Mouse (Mus musculus) right cerebral cortex, postnatal 10 days (tissue): ENCODE results near the gene Cops3.

ENCODE experiments used
- DNase-seq, 2 experiments: peaks; one replicate each; pipeline ENCODE4 v3.0.0; 2021; ENCODE audit warnings: low spot score in 2 of 2

The Cops3 gene

DNA sequence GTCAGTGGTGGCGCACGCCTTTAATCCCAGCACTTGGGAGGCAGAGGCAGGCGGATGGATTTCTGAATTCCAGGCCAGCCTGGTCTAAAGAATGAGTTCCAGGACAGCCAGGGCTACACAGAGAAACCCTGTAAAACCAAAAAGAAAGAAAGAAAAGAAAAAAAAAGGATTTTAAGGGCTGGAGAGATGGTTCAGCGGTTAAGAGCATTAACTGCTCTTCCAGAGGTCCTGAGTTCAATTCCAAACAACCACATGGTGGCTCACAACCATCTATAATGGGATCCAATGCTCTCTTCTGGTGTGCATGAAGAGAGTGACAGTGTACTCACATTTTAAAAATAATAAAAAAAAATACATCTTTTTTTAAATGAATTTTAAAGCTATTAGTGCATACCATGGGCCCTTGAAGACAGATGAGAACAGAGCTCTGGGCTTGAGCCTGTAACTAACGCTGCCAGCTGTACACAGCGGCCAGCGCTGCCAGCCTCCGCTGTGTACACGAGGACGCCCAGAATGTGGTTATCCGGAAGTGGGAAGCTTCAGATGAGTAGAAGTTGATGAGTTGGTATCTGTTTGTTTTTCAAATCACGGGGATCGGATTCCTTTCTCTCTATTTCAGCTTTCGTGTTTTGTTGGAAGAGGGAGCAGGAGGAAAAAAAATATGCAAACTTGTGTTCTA is 29.0 kb downstream of the Cops3 start:
- no peak for DNase-seq

GRCm38 (mm10) chr11:59809670-59810474 is 29.8 kb downstream of the Cops3 start, which contains the start of gene Flcn:
Gene Flcn (minus strand): TSS chr11:59810016.
- DNase-seq: peak; percentile 88 to 89

DNA sequence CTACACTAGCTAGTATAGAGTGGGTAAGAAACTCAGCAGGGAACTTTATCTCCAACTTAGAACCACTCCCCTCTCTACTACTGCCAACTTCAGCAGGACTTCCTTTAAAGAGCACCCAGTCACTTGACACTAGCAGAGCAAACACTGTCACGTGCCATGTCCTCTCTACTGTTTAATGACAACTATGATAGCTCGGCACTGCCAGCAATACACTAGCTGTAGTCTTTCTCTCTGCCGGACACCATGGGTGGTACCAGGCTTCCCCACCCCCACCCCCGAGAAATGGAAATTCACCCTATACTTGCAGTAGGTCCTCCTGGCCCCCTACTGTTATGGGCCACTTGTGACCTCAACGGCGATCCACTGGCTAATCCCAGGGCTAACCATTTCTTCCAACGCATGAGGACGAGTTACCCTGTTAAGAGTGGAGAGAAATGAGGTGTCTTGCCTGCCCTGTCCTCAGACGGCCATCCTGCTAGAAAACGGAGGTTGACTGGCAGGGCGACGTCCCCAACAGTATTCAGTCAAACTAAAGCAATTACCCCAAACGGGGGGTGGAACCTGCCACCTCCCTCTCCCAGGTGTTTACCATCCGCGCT is 30.5 kb downstream of the Cops3 start:
- DNase-seq: no peak

DNA sequence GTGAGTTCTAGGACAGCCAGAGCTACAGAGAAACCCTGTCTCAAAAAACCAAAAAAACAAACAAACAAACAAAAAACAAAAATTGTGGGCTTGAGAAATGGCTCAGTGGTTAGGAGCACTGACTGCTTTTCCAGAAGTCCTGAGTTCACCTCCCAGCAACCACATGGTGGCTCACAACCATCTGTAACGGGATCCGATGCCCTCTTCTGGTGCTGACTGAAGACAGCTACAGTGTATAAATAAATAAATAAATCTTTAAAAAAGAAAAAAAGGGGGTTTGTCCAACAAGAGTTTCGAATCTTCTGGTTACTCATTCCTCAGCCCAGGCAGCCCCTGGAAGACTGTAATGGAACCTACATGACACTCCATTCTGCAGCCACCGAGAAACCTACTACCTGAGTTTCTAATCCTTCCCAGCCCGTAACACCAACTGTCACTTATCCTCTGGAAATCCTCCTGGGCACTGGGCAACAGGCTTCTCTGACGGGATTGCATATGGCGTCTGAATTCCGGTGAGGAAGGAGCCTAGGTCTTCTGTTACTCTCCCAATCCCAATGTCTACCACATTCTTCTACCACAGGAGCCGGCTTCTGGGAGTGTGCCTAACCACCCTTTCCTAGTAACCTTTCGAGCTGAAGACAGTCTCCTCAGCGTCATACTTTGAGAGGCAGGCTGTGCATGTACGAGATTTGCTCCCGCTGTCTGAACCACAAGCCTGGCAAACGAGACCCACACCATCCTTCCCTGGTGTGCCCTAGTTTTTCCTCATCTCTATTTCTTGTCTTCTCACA is 31.3 kb downstream of the Cops3 start:
- DNase-seq: no peak

DNA sequence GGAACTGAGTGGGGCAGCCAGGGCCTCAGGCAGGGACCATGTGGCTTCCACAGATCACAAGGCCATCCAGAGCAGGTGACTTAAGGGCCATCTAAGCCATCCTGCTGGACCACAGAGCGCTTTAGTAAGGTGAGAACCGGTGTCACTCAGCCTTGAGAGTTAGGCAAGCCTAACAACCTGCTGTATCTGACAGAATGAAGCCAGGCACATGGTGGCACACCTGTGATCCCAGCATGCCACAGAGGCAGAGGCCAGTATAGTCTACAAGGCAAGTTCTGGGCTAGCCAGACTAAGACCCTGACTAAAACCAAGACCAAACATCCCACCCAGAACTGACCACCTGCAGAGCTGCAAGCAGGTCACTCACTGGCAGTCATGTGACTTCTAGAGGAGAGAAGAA is 34.0 kb downstream of the Cops3 start:
- no peak for DNase-seq

DNA sequence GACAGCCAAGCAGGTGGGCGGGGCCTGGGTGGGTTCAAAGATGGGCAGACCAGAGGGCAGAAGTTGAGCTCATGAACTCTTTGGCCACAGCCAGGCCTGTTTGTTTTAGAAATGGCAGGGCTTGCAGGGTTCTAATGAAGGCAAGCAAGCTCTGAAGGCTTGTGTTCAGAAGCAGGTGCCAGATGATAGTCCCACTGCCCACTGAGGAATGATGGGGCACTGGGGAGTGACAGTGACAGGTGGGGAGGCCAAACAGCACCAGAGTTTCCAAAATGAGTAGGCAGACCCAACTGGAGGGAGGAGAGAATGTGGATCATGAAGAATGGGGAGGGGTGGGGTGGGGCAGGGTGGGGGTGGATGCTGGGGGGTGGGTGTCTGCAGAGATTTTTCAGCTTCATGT is 34.4 kb downstream of the Cops3 start:
- DNase-seq: no peak

GRCm38 (mm10) chr11:59804409-59805110 is 35.1 kb downstream of the Cops3 start:
- no peak for DNase-seq

DNA sequence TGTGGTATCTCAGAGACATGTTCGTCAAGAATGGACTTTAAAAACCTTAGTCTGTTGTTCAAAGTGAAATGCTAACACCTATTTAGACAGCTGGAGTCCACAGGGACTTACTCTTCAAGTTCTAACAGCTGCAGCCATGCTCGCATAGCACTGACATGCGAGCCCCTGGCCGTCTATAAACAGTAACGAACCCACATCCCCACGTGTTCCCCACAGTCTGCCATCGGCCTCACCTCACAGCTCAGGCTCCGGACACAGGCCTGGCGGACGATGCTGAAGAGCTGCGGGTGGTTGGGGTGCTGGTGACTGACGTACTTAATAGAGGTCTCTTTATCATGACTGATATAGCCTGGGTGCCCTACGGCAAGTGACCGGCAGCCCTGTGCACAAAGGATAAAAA is 36.1 kb downstream of the Cops3 start:
- DNase-seq: no peak

- no peak for DNase-seq
Observed at GRCm38 (mm10) chr11:59801881-59802280, 37.8 kb downstream of the Cops3 start.

GRCm38 (mm10) chr11:59800412-59800811 is 39.2 kb downstream of the Cops3 start:
- DNase-seq: no peak

DNA sequence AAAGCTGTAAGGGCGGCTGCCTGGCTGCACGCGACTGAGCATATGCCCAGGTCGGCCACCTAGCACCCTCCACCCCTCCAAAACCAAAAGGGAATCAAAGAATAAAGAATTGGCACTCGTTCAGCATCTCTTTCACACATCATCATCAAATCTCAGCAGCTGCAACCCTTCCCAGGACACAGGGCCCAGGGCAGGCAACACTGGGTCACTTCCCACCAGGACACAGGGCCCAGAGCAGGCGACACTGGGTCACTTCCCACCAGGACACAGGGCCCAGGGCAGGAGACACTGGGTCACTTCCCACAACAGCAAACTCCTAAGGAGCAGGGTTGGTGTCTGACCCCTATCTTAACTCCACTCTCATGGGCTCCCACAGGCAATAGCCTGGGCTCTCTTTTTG is 46.2 kb downstream of the Cops3 start:
- DNase-seq: no peak

DNA sequence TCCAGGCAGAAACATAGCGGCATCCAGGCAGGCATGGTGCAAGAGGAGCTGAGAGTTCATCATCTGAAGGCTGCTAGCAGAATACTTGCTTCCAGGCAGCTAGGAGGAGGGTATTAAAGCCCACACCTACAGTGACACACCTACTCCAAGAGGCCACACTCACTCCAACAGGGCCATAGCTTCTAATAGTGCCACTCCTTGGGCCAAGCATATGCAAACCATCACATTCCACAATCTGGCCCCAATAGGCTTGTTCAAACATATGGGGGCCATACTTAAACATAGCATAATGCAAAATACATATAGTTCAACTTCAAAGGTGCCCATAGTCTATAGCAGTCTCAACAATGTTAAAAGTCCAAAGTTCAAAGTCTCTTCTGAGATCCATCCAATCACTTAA is 50.3 kb downstream of the Cops3 start:
- no peak for DNase-seq

DNA sequence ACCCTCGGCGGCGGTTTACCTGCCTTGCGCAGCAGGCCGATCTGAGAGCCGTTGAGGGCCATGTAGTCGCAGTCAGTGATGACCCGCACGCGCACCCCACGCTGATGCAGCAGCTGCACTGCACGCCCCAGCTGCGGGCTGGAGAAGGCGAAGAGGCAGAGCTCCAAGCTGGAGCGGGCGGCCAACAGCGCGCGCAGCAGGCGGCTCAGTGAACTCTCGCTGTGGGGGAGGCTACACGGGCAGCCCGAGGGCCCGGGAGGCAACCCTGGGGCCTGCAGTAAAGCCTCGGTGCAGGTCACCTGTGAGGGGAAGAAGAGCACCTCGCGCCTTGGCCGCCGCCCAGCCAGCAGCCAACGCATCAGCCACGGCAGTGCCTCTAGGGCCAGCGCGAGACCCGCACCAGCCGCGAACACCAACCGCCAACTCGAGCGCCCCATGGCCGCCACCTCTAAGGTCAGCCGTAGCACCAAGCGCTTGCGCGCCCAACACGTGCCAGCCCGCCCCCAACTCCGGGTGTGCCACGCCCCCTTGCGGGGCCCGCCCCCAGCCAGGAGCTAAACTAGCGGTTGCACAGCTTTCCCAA is 52.3 kb downstream of the Cops3 start, which contains the start of gene Pld6:
Gene Pld6, minus strand, starts transcription at position 447 of the 583 bp plus-strand sequence.
- DNase-seq: peak; percentile 56 to 62

DNA sequence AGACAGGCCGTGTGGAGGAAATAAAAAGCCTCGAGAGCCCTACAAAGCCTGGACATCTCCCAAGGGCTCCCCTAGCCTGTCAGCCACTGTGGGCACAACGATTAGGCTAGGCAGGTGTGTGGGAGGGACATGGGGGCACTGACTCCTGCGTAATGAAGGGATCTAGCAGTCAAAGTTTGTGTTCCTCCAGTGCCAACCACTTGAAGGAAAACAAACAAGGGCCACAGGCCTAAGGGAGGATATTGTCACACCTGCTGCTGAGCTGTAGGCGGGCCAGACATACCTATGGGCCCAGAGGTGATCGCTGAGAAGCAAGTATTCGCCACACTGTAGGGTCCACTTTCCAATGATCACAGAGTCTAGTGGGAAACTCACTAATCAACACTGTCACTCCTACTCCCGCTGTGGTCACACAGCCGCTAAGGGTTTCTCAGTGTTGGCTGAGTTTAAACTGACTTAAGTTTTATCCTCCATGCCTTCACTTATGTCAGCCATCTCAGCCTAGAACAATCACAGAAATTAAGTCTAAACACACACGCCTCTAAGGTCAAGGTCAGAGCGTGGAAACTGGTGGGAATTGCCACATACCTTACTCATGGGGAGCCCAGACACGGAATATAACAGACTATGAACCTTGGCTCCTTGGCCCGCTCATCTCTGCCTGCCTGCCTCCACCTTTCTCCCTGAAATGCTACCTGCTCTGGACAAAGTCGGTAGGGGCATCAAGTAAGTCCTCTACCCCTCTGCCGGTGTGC is 53.0 kb downstream of the Cops3 start:
- no peak for DNase-seq

GRCm38 (mm10) chr11:59783591-59783990 is 56.0 kb downstream of the Cops3 start:
- DNase-seq: no peak

DNA sequence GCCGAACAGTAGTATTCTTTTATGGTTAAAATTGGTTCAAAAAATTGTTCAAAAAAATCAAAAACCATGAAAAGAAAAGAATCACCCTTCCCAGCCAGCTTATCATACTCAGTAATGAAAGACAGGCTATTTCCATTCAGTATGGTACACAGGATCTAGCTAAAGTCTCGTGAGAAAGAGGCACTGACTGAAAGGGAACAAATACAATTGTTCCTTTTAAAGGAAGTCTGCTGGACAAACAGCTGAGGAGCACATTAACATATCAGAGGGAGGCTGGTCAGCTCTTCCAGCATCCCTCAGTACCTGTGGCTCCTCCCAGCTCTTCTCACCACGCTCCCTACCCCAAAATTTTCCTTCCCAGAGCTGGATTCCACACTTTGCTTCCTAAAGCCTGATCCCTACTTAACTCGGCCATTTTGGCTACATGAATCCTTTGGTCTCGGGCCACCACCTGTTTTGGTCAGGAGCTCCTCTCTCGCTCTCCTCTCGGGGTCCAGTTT is 57.5 kb downstream of the Cops3 start:
- DNase-seq: no peak

DNA sequence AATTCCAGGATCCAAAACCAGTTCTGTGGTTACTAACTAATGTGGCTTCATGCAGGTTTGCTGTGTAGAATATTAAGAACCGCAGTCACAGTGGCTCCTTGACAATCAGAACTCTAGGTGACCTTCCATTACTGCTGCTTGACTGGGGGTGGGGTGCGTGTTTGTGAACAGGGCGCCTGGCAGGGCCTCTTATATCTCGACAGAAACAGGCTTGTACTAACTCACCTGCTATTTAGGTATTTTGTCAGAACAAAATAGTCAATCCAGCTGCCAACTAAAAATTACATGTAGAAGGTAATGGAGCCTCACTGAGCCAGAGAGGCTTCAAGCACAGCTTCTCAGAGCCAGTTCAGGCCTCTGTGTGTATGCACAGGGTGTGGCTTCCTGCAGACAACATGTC is 59.4 kb downstream of the Cops3 start:
- DNase-seq: no peak

DNA sequence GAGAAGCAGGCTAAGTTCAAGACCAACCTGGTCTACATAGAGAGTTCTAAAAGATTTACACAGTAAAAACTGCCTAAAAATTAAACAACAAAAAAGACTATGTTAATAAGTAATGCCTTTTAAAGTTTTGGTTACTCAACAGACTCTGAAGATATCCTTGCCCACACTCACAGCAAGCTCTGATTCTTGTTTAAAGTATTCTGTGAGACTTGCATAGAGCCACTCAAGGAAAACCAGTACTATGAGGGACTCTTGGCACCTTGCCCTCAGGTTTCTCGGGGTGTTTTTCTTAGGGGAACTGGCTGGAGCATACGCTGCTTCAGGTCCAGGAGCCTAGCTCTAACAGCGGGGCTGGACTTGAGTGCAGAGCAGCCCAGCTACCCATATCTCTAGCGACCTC is 60.2 kb downstream of the Cops3 start:
- no peak for DNase-seq

- no peak for DNase-seq
Observed at GRCm38 (mm10) chr11:59778874-59779223, 60.8 kb downstream of the Cops3 start.
